Mouse (Mus musculus): ENCODE results near the gene Rrn3.

DNA sequence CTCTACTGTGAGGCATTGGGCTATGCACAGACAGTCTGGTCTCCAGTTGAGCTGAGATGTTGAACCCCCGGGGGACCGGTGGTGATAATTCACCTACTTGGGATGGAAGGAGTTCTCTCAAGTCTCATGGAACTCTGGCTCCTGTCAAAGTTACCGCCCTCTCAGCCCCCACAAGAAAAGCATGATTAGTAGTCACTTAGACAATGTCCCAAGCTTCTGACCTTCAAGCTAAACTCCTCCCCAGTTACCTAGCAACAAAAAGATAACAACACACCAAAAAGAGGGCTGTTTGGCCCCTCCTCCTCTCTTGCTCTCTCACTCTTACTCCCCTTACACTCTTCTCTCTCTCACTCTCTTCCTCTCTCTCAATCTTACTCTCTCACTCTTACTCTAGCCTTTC is 16.0 kb upstream of the Rrn3 start:
- TF ChIP-seq CTCF (IDR thresholded peaks at IDR 0.05; ENCODE audit: control insufficient read depth, insufficient read depth, insufficient replicate concordance, low read depth, low read length), result no peak
- no peak for TF ChIP-seq POLR2A (IDR thresholded peaks at IDR 0.05; ENCODE audit: control insufficient read depth, low read depth, low read length)
